Mouse (Mus musculus): ENCODE results near the gene Sap30l. TPM values are rescaled to one million over a fixed set of nuclear protein-coding genes. Genes with fewer than 3 reads are reported as not detected.

Gene Sap30l
- total and polyA plus RNA-seq, 3 experiments = 17.1 to 23.1 (median 20.8) TPM

DNA sequence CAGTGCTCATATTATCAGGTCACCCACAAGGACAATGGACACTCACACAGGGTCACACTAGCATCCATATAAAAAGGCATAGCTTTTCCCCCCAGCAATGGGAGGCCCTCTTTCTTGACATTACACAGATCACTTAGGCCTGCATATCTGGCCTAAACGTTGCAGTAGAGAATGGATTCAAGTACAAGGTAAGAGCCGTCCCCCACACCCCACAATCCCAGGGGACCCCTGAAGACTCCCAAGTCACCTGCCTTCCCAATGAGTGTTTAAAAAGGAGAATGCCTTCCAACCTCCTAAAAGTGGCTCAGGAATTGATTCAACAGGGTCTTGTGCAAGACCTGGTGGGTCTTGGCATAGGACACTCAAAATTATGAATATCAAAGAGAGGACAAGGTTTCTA lies 33.9 kb downstream of the Sap30l start:
- H3K4me3 ChIP-seq (replicated peaks in 1 of 3; ENCODE audit: low read depth in 2 of 3, low read length in 2 of 3, poor library complexity in 1 of 3) = no peak overlapping the region
- H3K27ac ChIP-seq (ENCODE audit: insufficient read depth, low read depth) = no peak overlapping the region
- H3K9me3 ChIP-seq (replicated peaks; ENCODE audit: low read length) = no peaks in the 10 kb centered on the region
- H3K4me2 ChIP-seq (ENCODE audit: insufficient read depth, low read depth, poor library complexity, severe bottlenecking) = no peak overlapping the region
- H3K36me3 ChIP-seq (replicated peaks in 1 of 2; ENCODE audit: control insufficient read depth in 1 of 2, insufficient read depth in 1 of 2, low read length in 1 of 2) = no peaks in the 10 kb centered on the region
- no peaks in the 10 kb centered on the region for H3K4me1 ChIP-seq (ENCODE audit: control insufficient read depth in 1 of 2, insufficient read depth in 2 of 2)
- H3K27me3 ChIP-seq (replicated peaks) = peaks cover 87% of the 10 kb centered on the region
- in situ Hi-C loops (cut with MboI; ENCODE audit: low pct_ligation_motif_present, low pct_unique_long_range_greater_than_20kb, low sequenced_read_pairs) = no loop called here
- dilution Hi-C loops (cut with MboI; ENCODE audit: extremely low pct_ligation_motif_present, extremely low pct_unique_long_range_greater_than_20kb, low sequenced_read_pairs) = no loop called here
- no peaks in the 10 kb centered on the region for H3K79me2 ChIP-seq (replicated peaks; ENCODE audit: control insufficient read depth, extremely low read depth, insufficient read depth, poor library complexity, severe bottlenecking)
- no peak for DNase-seq (ENCODE audit: extremely low read depth)
- no peak overlapping the region for H3K9ac ChIP-seq (ENCODE audit: insufficient read depth, low read depth)
- TF ChIP-seq RCOR1 (conservative IDR thresholded peaks at IDR 0.05; ENCODE audit: low read depth, low read length) (no peak), BHLHE40 (IDR thresholded peaks at IDR 0.05; ENCODE audit: low read depth, low read length) (no peak), MEF2A (IDR thresholded peaks at IDR 0.05; ENCODE audit: borderline replicate concordance, low read depth, low read length) (no peak), CHD2 (IDR thresholded peaks at IDR 0.05; ENCODE audit: low read length) (no peak), TCF12 (IDR thresholded peaks at IDR 0.05; ENCODE audit: low read depth, low read length) (no peak), MYC (IDR thresholded peaks at IDR 0.05; ENCODE audit: low read depth, low read length) (no peak), ELF1 (IDR thresholded peaks at IDR 0.05; ENCODE audit: low read depth, low read length) (no peak), GABPA (IDR thresholded peaks at IDR 0.05; ENCODE audit: insufficient replicate concordance, low read depth, low read length) (no peak), SIN3A (IDR thresholded peaks at IDR 0.05; ENCODE audit: low read length) (no peak), POLR2A (IDR thresholded peaks at IDR 0.05; ENCODE audit: low read depth, low read length) (no peak)

DNA sequence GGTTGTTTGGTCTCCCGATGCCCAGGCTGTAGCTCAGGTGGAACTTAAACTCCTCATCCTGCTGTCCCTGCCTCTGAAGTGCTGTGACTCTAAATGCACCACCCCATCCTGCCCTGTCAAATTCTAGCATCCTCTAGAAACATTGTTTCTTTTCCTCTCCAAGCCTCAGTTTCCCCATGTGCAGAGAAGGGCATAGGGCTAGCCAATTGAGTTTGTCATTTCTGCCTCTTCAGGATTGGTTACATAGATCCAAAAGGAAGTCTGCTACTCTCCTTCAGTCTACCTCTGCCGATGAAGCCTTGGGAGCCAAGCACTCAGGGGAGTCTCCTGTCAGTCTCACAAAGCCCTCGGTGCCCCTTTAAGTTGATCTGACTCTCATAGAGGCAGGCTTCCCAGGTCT lies 34.5 kb downstream of the Sap30l start:
- no peak overlapping the region for H3K9ac ChIP-seq (ENCODE audit: insufficient read depth, low read depth)
- dilution Hi-C loops (cut with MboI; ENCODE audit: extremely low pct_ligation_motif_present, extremely low pct_unique_long_range_greater_than_20kb, low sequenced_read_pairs) = no loop called here
- in situ Hi-C loops (cut with MboI; ENCODE audit: low pct_ligation_motif_present, low pct_unique_long_range_greater_than_20kb, low sequenced_read_pairs) = no loop called here
- no peaks in the 10 kb centered on the region for H3K4me1 ChIP-seq (ENCODE audit: control insufficient read depth in 1 of 2, insufficient read depth in 2 of 2)
- no peak overlapping the region for H3K4me2 ChIP-seq (ENCODE audit: insufficient read depth, low read depth, poor library complexity, severe bottlenecking)
- peaks cover 90% of the 10 kb centered on the region for H3K27me3 ChIP-seq (replicated peaks)
- no peak overlapping the region for H3K4me3 ChIP-seq (replicated peaks in 1 of 3; ENCODE audit: low read depth in 2 of 3, low read length in 2 of 3, poor library complexity in 1 of 3)
- H3K36me3 ChIP-seq (replicated peaks in 1 of 2; ENCODE audit: control insufficient read depth in 1 of 2, insufficient read depth in 1 of 2, low read length in 1 of 2) = no peaks in the 10 kb centered on the region
- H3K79me2 ChIP-seq (replicated peaks; ENCODE audit: control insufficient read depth, extremely low read depth, insufficient read depth, poor library complexity, severe bottlenecking) = no peaks in the 10 kb centered on the region
- H3K27ac ChIP-seq (ENCODE audit: insufficient read depth, low read depth) = no peak overlapping the region
- H3K9me3 ChIP-seq (replicated peaks; ENCODE audit: low read length) = no peaks in the 10 kb centered on the region
- TF ChIP-seq CHD1 (IDR thresholded peaks at IDR 0.05; ENCODE audit: low read depth, low read length) = no peak
- TF ChIP-seq GABPA (IDR thresholded peaks at IDR 0.05; ENCODE audit: insufficient replicate concordance, low read depth, low read length) = no peak
- no peak for TF ChIP-seq IRF4 (IDR thresholded peaks at IDR 0.05; ENCODE audit: low read depth, low read length)
- no peak for TF ChIP-seq RAD21 (IDR thresholded peaks at IDR 0.05; ENCODE audit: low read depth, low read length)
- no peak for TF ChIP-seq CTCF (conservative IDR thresholded peaks at IDR 0.05 in 1 of 2, IDR thresholded peaks at IDR 0.05 in 1 of 2; ENCODE audit: low read depth in 2 of 2, low read length in 2 of 2)
- TF ChIP-seq SIN3A (IDR thresholded peaks at IDR 0.05; ENCODE audit: low read length) = no peak
- no peak for TF ChIP-seq BHLHE40 (IDR thresholded peaks at IDR 0.05; ENCODE audit: low read depth, low read length)
- no peak for TF ChIP-seq ZMIZ1 (IDR thresholded peaks at IDR 0.05; ENCODE audit: low read depth, low read length)
- TF ChIP-seq USF2 (conservative IDR thresholded peaks at IDR 0.05; ENCODE audit: low read depth, low read length) = no peak
- no peak for TF ChIP-seq KAT2A (IDR thresholded peaks at IDR 0.05; ENCODE audit: insufficient replicate concordance, low read length)
- TF ChIP-seq MXI1 (IDR thresholded peaks at IDR 0.05; ENCODE audit: low read depth, low read length) = no peak
- TF ChIP-seq E2F4 (IDR thresholded peaks at IDR 0.05; ENCODE audit: insufficient replicate concordance, low read depth, low read length) = no peak
- TF ChIP-seq HCFC1 (IDR thresholded peaks at IDR 0.05; ENCODE audit: low read depth, low read length) = no peak
- no peak for TF ChIP-seq MAX (IDR thresholded peaks at IDR 0.05; ENCODE audit: low read length)
- TF ChIP-seq NELFE (IDR thresholded peaks at IDR 0.05; ENCODE audit: low read depth, low read length) = no peak
- no peak for TF ChIP-seq CHD2 (IDR thresholded peaks at IDR 0.05; ENCODE audit: low read length)
- no peak for TF ChIP-seq POLR2AphosphoS2 (IDR thresholded peaks at IDR 0.05; ENCODE audit: low read depth, low read length)
- no peak for TF ChIP-seq EP300 (IDR thresholded peaks at IDR 0.05; ENCODE audit: low read length)
- TF ChIP-seq MAZ (IDR thresholded peaks at IDR 0.05; ENCODE audit: low read depth, low read length) = no peak
- no peak for TF ChIP-seq PAX5 (IDR thresholded peaks at IDR 0.05; ENCODE audit: low read length)
- DNase-seq (ENCODE audit: extremely low read depth) = no peak

Measured in CH12.LX (cell line).